Mouse (Mus musculus) mouse embryonic stem cell (cell line): ENCODE data around the gene Wwc2.

ENCODE experiments used
- in situ Hi-C, 2 experiments: fragments of 300-500 bp; cut with MboI; formaldehyde crosslinking; loops; 1 replicate in 1 of 2; 3 replicates in 1 of 2; pipeline ENCODE4 v1.14.3; 2019 to 2020; ENCODE audit warnings: low sequenced_read_pairs in 2 of 2, low pct_unique_long_range_greater_than_20kb in 1 of 2, mixed read lengths in 1 of 2; ENCODE audit not compliant: unreplicated experiment in 1 of 2

Wwc2 gene

DNA sequence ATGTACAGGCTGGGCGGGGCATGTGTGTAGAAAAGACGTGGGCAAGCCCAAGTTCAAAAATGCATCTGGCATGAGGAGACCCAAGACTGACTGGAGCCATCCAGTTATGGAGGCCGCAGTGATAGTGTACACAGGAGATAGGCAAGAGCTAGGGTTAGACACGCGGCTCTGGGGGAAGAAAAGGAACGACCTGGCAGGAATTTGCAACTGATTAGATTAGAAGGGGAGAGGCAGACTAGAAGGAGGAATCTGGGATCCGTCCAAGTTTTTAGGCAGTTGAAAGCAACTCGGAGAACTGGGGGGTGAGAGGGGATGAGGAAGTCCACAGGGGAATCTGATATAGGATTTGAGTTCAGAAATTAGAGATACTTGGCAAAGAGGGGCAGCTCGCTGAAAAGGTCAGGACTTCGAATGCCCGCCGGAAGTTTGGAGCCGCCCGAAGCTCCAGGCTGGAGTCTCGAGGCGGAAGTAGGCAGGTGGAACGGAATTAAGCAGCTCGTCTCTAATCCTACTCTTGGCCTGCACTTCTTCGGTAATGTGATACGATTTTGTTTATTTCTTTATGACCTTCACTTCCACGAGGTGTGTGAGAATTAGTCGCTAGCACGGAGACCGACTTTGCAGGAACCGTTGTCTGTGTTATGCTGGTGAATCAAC, 4.0 kb upstream of the Wwc2 start:
- in situ Hi-C loops = no loop called here

DNA sequence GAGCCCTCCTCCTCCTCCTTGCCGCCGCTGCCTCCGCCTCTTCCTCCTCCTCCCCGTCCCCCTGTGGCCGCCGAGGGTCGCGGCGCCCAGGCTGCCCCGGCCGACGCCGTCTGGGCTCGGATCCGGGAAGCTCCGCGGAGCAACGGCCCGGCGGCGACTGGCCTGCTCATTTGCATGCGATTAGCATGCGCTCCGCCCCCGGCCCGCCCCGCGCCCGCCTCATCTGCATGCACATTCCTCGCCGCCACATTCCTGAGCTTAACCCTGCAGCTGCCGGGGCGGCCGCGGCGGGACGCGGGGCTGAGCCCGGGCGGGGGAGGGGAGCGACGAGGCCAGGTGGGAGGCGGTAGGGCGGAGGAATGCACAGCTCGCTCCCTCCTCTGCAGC, 345 bp downstream of the Wwc2 start:
- in situ Hi-C loops = no loop called here

DNA sequence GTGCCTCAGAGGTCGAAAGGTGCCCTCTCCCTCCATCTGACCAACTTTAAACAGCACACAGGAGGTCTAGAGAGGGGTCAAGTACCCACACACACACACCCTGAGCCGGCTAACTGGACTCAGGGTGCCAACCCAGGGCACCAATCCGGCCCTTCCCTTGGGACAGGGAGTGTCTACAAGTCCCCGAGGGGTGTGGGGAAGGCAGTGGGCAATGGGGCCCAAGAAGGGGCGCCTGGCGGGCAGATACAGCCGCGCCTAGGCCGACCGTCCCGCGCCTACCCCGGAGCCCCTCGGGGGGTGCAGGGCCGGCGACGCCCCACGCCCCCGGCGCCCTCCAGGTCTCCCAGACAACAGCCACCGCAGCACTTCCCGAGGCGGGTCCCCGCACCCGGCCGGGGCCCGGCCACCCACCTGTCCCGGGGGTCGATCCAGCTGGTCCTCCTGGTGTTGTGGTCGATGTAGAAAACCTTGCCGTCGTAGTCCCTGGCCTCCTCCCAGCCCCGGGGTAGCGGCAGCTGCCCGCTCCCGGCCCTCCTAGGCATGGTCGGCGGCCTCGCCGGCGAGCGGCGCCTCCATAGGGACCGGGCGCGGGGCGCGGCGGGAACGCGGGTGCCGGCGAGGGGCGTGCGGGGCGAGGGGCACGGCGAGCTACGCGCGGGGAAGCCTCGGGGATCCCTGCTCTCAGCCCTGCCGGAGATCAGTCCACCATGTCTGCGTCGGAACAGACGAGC, 904 bp downstream of the Wwc2 start:
- in situ Hi-C loops = no loop called here

DNA sequence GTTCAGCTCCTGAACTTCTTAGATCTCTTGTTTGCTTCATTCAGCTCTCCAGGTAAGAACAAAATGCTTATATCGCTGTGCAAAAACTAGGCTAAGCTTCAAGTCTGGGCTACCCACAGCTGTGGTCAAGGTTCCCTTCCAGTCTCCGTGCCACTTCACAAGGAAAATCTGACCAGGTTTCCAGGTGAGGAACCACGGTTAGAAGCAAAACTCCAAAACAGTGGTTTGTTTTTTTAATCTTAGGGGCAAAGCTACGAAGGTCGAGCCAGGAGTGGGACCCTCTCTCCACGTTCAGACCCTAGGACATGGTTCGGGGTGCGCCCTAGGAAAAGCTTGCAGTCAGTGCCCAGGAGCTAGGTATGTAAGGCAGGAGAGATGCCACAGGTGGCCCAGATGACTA, 1.5 kb downstream of the Wwc2 start:
- in situ Hi-C loops = no loop called here

DNA sequence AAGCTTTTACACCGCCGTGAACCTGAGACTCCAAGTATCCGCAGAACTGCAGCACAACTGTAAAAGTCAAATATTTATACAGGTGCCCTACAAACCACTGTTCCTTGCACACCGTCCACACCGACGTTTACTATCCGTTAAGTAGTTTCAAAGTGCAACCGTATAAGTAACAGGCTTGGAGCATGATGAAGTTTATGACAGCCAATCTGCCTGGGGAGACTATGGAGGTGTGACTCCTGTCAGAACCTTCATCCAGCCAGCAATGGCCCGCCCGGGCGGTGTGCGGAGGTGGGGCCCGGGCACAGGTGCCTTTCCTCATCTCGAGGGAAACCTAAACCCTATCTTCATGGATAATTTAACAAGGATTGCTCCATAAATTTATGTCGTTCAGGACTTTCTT, 2.6 kb downstream of the Wwc2 start:
- in situ Hi-C loops = no loop called here

DNA sequence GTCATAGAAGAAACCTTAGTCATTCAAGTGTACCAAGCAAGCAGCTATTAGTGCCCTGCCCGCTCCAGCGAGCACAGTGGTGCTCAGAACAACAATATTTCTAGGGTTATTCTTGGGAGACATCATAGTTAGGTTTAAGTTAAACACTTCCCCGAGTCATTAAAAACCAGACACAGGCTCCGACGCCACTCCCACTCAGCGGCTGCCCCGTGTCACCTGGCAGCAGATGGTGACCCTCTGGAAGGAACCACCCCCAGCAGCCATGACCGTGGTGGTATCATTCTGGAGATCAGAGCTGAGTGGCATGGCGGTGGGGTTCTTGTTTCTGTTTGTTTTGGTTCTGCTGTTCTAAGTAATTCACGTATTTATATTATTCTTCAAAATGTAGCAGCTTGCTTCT, 5.1 kb downstream of the Wwc2 start:
- in situ Hi-C loops = no loop called here

DNA sequence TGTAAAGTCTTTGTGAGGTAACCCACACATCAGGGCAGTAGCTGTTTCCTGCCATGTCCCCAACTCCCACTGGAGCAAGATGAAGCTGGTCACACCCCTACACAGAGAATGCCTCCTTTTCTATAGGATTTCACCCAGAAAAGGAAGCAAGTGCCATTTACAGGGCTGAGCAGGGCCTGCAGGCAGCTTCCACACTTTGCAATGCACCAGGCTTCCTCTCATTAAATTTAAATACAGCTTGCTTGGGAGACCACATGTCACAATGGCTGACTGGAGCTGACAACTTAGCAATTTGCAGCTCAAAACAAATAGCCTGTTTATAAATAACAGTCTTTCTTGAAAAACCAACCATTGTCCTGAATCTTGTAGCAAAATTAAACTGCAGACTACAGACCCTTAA, 5.5 kb downstream of the Wwc2 start:
- in situ Hi-C loops = no loop called here

DNA sequence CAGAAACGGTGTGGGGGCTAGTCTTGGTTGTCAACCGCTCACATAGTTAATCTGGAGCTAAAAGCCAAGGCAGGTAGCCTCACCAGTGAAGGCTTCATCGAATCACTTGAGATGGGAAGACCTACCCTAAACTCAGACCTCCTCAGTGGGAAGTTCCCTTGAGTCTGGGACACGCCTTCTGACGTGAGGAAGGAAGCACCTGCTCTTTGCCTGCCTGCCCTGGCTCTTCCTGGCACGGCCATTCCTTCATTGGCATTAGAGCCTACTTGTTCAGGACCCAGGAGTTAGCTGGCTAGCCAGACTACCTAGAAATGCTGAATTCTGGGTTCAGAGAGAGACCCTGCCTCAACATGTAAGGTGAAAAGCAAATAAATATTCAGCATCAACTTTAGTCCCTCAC, 9.6 kb downstream of the Wwc2 start:
- in situ Hi-C loops = no loop called here

DNA sequence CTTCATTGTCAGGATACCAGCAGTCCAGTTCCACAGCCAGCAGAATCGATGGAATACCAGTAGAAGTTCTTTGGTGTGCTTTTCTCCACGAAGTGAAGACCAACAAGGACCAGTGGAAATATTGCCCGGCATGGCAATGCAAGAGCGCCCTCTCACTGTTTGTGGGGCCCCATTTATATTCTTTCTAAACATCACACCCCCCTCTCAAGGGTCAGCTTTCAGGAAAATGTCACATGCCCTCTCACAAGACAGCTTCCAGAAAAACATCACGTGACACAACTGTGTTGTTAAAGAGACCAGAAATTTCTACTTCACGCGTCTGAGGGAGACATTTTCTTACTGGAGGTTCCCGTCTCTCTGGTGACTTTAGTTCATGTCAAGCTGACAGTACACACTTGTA, 10.8 kb downstream of the Wwc2 start:
- in situ Hi-C loops = loop anchor here (5.0 kb wide), 1 partner anchor 32 kb away; no protein-coding TSS in a partner anchor

DNA sequence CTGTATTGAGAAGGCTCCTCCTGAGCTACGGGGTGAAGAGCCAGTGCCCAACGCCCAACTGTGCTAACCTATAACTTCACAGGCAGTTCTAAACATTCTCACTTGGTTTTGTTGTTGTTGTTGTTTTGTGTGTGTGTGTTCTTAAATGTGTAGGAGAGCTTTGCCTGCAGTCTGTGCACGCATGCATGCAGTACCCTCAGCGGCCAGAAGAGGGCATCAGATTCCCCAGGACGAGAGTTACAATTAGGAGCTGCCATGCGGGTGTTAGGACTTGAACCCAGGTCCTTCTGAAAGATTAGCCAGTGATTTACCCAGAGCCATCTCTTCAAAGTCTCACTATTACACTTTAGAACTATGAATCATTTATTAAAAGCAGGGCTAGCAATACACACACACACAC, 12.0 kb downstream of the Wwc2 start:
- in situ Hi-C loops = loop anchor here (5.0 kb wide), 1 partner anchor 34 kb away; no protein-coding TSS in a partner anchor

DNA sequence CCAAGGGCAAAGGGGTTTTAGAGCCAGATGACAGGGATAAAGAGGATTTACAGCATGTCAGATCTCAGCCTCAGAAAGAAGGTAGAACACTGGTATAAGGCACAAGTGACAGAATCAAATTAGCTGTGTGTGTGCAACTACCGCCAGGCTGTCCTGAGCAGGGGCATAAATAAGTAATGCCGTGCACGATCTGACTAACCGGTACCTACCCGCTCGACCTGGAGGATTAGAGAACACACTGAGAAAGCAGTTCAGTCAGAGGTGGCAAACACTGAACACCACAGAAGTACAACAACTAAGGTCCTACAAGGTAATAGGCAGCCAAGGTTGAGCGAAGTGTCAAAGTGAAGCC, 15.8 kb downstream of the Wwc2 start:
- in situ Hi-C loops = loop anchor here (5.0 kb wide), 1 partner anchor 37 kb away; no protein-coding TSS in a partner anchor

DNA sequence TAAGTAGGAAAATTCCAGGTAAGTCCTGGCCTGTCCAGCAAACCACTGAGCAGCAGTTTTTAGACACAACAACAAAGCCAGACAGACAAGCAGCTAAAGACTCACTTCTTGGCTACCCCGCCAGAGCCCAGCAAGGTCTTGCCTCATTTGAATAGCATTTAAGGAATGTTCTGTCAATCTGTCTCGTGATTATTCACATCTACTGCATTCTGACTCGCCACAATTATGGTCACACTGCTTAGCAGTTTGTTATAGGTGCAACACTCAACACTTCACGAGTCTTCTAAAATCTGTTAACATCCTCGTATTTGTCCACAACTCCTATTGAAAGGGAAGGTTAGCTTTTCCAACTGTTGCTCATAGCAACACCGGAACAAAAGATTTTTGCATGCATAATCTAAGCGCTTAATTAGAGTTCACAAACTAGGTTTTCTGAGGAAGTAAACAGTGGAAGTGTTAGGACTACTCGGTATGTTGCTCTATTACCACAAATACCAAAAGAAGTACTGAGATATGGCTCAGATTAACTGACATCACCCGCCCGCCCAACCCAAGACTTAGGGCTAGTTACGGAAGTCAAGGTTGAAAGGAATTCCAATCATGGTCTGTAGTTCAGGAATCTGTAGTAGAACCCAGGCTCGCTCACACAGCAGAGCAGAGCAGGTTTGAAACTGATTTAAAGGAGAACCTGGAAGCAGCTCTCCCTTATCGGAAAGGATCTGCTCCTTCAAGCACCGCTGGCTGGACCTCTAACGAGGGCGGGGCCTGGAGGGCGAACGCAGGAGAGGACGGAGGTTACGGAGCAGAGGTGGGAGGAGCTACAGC, 16.4 kb downstream of the Wwc2 start:
- in situ Hi-C loops = no loop called here

DNA sequence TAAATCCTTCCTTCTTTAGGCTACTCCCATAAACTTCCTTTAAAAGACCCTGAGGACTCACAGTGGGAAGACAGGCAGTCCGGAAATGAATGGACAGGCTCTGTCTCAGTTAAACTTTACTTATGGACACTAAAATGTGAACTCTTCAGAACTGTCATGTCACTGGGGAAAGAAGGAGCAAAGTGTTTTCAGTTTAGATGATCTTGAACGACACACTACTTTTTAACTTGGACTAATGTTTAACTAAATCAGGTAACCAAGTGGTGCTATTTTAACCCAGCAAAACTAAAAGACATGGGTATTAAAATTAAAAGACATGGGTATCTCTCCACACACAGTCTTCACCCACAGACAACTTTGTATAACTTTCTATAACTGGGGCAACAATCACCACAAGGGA, 19.6 kb downstream of the Wwc2 start:
- in situ Hi-C loops = no loop called here

DNA sequence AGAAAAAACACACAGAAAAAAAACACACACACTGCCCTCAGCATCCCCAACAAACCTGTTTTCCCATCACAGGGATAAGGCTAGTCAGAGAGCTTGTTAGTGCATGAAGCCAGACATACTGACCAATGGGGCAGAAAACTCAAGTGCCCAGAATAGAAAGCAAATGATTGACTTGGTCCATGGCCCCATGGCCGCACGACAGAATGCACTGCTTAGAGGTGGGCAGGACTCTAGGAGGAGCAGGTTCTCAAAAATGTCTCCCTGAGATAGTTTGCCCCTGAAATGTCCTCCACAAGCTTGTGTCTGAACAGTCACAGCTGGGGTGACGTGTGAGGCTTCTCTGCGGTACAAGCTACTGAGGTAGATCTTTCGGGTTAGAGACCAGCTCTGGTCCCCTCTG, 20.1 kb downstream of the Wwc2 start:
- in situ Hi-C loops = no loop called here

DNA sequence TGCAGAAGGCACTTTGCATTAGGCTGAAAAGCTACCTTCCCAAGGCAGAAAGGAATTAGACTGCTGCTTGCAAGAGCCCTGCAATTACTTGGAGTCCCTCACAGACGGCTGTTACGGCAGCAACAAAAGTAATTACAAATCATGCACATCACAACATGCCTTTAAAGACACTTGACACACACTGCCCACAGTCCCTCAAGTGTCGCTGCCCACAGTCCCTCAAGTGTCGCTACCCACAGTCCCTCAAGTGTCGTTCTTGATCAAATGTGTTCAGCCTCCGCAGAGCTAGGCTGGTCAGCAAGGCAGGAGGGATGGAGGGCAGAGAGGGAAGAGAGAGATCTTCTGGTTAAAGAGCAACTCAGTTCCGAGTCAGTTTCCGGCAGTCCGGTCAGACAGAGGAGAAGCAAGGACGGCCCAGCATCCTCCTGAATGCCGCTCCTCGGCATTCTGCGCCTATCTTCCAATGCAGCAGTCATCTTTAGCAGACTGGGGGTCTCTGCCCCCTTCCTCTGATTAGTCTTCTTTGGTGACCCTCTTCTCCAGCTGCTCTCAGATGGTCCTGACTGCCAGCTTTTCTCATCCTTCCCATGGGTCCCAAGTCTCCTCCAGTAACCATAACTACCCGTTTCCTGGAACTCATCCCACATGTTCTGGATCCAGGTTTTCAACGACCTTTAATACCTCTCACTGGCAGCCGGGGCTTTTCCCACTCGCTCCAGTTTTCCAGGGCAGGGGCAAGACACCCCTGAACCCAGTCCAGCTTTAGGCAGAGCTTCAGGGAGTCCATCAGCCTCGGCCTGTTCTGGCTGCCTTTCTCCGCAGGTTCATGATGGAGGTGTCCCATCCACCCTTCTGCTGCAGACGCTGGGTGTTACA, 23.4 kb downstream of the Wwc2 start:
- in situ Hi-C loops = no loop called here

DNA sequence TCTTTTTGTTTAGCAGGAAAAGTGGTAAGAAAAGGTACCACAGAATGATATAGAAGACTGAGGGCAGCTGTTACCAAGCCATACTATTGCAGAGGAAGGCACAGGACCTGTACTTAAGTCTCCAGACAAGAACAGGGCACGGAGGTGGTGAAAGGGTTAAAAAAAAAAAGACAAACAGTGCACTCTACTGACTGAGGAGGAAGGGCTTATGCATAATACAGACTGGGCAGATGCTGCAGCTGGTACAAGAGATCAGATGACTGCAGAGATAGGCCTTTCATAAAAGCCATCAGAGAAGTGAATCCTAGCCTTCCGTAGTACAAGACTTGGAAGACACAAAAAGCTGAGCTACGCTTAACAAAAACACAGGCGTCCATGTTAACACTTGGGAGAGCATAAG, 28.2 kb downstream of the Wwc2 start:
- in situ Hi-C loops = no loop called here

DNA sequence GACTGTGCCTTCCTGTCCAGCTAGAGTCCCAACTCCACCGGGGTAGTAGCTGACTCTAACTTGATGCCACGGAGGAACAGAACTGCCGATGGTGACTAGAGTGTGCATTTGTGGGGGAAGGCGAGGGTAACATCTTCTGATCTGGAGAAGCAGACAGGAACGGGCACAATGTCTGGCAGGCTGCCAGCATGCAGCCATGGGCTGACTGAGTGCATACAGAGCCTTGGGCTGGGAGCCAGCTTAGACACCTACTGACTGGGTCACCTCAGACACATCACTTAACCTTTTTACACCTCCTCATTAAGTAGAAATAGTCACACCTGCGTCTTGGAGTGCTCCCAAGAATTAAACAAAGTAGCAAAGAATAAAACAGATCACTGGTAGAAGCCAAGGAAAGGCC, 28.7 kb downstream of the Wwc2 start:
- in situ Hi-C loops = no loop called here

DNA sequence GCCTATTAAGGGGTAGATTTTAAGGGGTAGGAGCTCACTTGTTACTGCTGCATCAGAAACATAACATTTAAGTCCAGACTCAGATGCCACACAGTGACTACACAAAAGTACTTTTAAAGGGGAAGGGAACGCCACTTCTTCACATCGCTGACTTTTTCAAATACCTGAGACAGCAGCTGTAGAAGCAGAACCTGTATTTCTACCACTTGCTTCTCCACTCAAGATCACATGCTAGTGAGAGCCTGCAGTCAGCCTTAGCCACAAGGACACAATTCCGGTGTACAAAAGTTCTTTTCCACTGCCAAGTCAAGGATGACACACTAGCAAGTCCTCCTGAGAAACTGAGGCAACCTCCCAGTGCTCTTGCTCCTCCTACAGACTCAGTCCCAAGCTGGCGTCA, 33.2 kb downstream of the Wwc2 start:
- in situ Hi-C loops = no loop called here
